Mouse (Mus musculus): Measurements from ENCODE around the gene Nucb1. TPM values are rescaled to one million over a fixed set of nuclear protein-coding genes. Genes with fewer than 3 reads are reported as not detected.
A peak's percentile ranks its signal among the peaks of the same experiment; 100 is the strongest.

Gene Nucb1
- polyA plus RNA-seq, 1 experiment from 2014 or later: 251 TPM

GRCm38 (mm10) chr7:45454971-45455370 is 55.2 kb downstream of the Nucb1 start:
- peaks cover 10% of the 10 kb centered on the region for H3K4me1 ChIP-seq (ENCODE audit: control insufficient read depth, insufficient read depth, low read length)
- peaks cover 17% of the 10 kb centered on the region for H3K36me3 ChIP-seq (ENCODE audit: control insufficient read depth, insufficient read depth, low read length)
- H3K27ac ChIP-seq (ENCODE audit: low read length): no peak overlapping the region
- no peaks in the 10 kb centered on the region for H3K9me3 ChIP-seq (ENCODE audit: control insufficient read depth, low read length)
- H3K9ac ChIP-seq (ENCODE audit: low read depth, low read length): no peak overlapping the region
- H3K4me2 ChIP-seq (ENCODE audit: low read depth, low read length): no peak overlapping the region
- ATAC-seq: no peak
- 88% methylated on average over 15 of the region's 15 CpGs for WGBS
- H3K4me3 ChIP-seq (ENCODE audit: low read length): no peak overlapping the region
- H3K27me3 ChIP-seq (replicated peaks; ENCODE audit: control insufficient read depth, insufficient read depth, low read length): no peaks in the 10 kb centered on the region

DNA sequence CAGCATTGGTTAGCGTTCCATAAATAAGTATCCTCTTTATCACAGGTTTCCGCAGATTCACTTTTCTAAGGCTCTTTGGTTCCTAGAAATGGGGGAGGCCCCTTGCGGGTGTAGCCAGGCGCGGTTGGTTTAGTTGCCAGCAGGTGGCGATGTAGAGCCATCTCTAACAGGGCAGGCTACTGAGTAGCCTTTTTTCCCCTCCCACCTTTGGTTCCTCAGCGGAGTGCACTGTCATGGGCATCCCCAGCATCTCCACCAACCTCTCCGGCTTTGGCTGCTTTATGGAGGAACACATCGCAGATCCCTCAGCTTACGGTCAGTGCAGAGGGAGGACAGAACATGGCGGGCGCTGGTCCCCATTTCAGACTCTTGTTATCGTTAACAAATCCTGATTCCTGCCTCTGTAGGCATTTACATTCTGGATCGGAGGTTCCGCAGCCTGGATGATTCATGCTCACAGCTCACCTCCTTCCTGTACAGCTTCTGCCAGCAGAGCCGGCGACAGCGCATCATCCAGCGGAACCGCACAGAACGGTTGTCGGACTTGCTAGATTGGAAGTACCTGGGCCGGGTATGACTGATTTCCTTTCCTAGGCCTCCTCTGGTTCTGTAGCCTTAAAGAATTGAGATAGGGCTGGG is 58.7 kb downstream of the Nucb1 start:
- 60% methylated on average over 23 of the region's 23 CpGs for WGBS
- ATAC-seq: peak; percentile 82
- no peaks in the 10 kb centered on the region for H3K27me3 ChIP-seq (replicated peaks; ENCODE audit: control insufficient read depth, insufficient read depth, low read length)
- H3K9me3 ChIP-seq (ENCODE audit: control insufficient read depth, low read length): no peaks in the 10 kb centered on the region
- no peak overlapping the region for H3K27ac ChIP-seq (ENCODE audit: low read length)
- H3K36me3 ChIP-seq (ENCODE audit: control insufficient read depth, insufficient read depth, low read length): peaks cover 10% of the 10 kb centered on the region
- H3K4me2 ChIP-seq (ENCODE audit: low read depth, low read length): no peak overlapping the region
- no peaks in the 10 kb centered on the region for H3K4me1 ChIP-seq (ENCODE audit: control insufficient read depth, insufficient read depth, low read length)
- no peak overlapping the region for H3K9ac ChIP-seq (ENCODE audit: low read depth, low read length)
- H3K4me3 ChIP-seq (ENCODE audit: low read length): no peak overlapping the region

DNA sequence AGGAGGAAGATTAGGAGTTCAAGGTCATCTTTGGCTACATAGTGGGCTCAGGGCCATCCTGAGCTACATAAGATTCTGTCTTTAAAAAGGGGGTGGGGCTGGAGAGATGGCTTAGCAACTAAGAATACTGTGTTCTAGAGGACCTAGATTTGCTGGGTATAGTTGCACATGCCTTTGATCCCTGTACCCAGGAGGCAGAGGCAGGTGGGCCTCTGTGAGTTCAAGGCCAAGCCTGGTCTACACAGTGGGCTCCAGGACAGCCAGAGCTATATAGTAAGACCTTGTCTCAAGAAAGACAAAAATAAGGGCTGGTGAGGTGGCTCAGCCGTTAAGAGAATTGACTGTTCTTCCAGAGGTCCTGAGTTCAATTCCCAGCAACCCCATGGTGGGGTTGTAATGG is 60.2 kb downstream of the Nucb1 start:
- no peak overlapping the region for H3K4me3 ChIP-seq (ENCODE audit: low read length)
- H3K9me3 ChIP-seq (ENCODE audit: control insufficient read depth, low read length): no peaks in the 10 kb centered on the region
- H3K9ac ChIP-seq (ENCODE audit: low read depth, low read length): no peak overlapping the region
- no peaks in the 10 kb centered on the region for H3K4me1 ChIP-seq (ENCODE audit: control insufficient read depth, insufficient read depth, low read length)
- no peak overlapping the region for H3K27ac ChIP-seq (ENCODE audit: low read length)
- no peak for ATAC-seq
- H3K27me3 ChIP-seq (replicated peaks; ENCODE audit: control insufficient read depth, insufficient read depth, low read length): no peaks in the 10 kb centered on the region
- H3K4me2 ChIP-seq (ENCODE audit: low read depth, low read length): no peak overlapping the region
- 0 out of 2 replicates have a peak, but pooled peaks cover 4% of the 10 kb centered on the region for H3K36me3 ChIP-seq (ENCODE audit: control insufficient read depth, insufficient read depth, low read length)
- 96% methylated on average over 1 of the region's 1 CpGs for WGBS

GRCm38 (mm10) chr7:45447325-45447990 is 62.7 kb downstream of the Nucb1 start:
- Histone ChIP-seq H3K4me1 (ENCODE audit: control insufficient read depth, insufficient read depth, low read length) (no peaks in the 10 kb centered on the region), H3K27ac (ENCODE audit: low read length) (no peak overlapping the region), H3K4me3 (ENCODE audit: low read length) (no peak overlapping the region), H3K27me3 (replicated peaks; ENCODE audit: control insufficient read depth, insufficient read depth, low read length) (no peaks in the 10 kb centered on the region), H3K9ac (ENCODE audit: low read depth, low read length) (no peak overlapping the region), H3K4me2 (ENCODE audit: low read depth, low read length) (no peak overlapping the region), H3K36me3 (ENCODE audit: control insufficient read depth, insufficient read depth, low read length) (peaks cover 7% of the 10 kb centered on the region; the same call in 1 of the 2 replicates), H3K9me3 (ENCODE audit: control insufficient read depth, low read length) (no peaks in the 10 kb centered on the region)
- 39% methylated on average over 11 of the region's 11 CpGs for WGBS
- peak; percentile 37; the same call in 1 of the 2 replicates for ATAC-seq

DNA sequence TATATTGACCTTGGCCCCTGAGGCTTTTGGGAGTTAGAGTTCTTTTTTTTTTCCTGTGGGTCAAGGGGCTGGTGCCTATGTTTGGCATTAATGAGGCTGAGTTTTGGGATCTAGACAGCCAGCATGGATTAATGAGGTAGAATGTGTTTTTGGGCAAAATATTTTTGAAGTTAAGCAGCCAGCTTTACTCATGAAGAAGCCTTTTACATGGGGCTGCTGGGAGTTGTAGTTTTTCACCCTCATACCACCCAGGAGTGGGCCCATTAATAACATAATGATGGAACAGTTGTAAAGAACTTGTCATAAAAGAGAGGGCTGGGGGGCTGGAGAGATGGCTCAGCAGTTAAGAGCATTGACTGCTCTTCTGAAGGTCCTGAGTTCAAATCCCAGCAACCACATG is 63.6 kb downstream of the Nucb1 start:
- Histone ChIP-seq H3K4me3 (ENCODE audit: low read length) (no peak overlapping the region), H3K27ac (ENCODE audit: low read length) (no peak overlapping the region), H3K9me3 (ENCODE audit: control insufficient read depth, low read length) (no peaks in the 10 kb centered on the region), H3K4me2 (ENCODE audit: low read depth, low read length) (no peak overlapping the region), H3K36me3 (ENCODE audit: control insufficient read depth, insufficient read depth, low read length) (peaks cover 7% of the 10 kb centered on the region; the same call in 1 of the 2 replicates), H3K9ac (ENCODE audit: low read depth, low read length) (no peak overlapping the region), H3K4me1 (ENCODE audit: control insufficient read depth, insufficient read depth, low read length) (no peaks in the 10 kb centered on the region), H3K27me3 (replicated peaks; ENCODE audit: control insufficient read depth, insufficient read depth, low read length) (no peaks in the 10 kb centered on the region)
- ATAC-seq: no peak

- Histone ChIP-seq H3K4me3 (ENCODE audit: low read length) (no peak overlapping the region), H3K9ac (ENCODE audit: low read depth, low read length) (no peak overlapping the region), H3K9me3 (ENCODE audit: control insufficient read depth, low read length) (no peaks in the 10 kb centered on the region), H3K36me3 (ENCODE audit: control insufficient read depth, insufficient read depth, low read length) (peaks cover 7% of the 10 kb centered on the region; the same call in 1 of the 2 replicates), H3K27ac (ENCODE audit: low read length) (no peak overlapping the region), H3K4me2 (ENCODE audit: low read depth, low read length) (no peak overlapping the region), H3K27me3 (replicated peaks; ENCODE audit: control insufficient read depth, insufficient read depth, low read length) (no peaks in the 10 kb centered on the region), H3K4me1 (ENCODE audit: control insufficient read depth, insufficient read depth, low read length) (no peaks in the 10 kb centered on the region)
- ATAC-seq: no peak
- 78% methylated on average over 22 of the region's 22 CpGs for WGBS
Observed at GRCm38 (mm10) chr7:45443526-45444420, 66.4 kb downstream of the Nucb1 start.

Small RNAs within 50 kb of the gene (microRNA-seq; reads per million reads assigned to microRNA genes)
- not detected for gene Gm22133

Other genes with a start within 250 kb of the Nucb1 start
- gene Slc6a21, start 232.9 kb downstream of the Nucb1 start, polyA plus RNA-seq (2015; fragmentation: Nextera tagmentation; extraction: Ambion mirVana): not detected in 2 replicates
- 33.4 and 36.3 TPM in 2 replicates for gene Trpm4, start 176.6 kb downstream of the Nucb1 start, polyA plus RNA-seq (2015; fragmentation: Nextera tagmentation; extraction: Ambion mirVana)
- 0.86 and 1.4 TPM in 2 replicates for gene Hrc, start 175.1 kb downstream of the Nucb1 start, polyA plus RNA-seq (2015; fragmentation: Nextera tagmentation; extraction: Ambion mirVana)
- gene Ppfia3, start 143.4 kb downstream of the Nucb1 start, polyA plus RNA-seq (2015; fragmentation: Nextera tagmentation; extraction: Ambion mirVana): 10.3 and 12.0 TPM in 2 replicates
- gene Lin7b, start 139.8 kb downstream of the Nucb1 start, polyA plus RNA-seq (2015; fragmentation: Nextera tagmentation; extraction: Ambion mirVana): 1.2 and 2.7 TPM in 2 replicates
- 139 and 150 TPM in 2 replicates for gene Snrnp70, start 114.7 kb downstream of the Nucb1 start, polyA plus RNA-seq (2015; fragmentation: Nextera tagmentation; extraction: Ambion mirVana)
- 0.11 TPM in 1 of 2 replicates, not detected in the other for gene Kcna7, start 104.8 kb downstream of the Nucb1 start, polyA plus RNA-seq (2015; fragmentation: Nextera tagmentation; extraction: Ambion mirVana)
- 1.4 and 1.8 TPM in 2 replicates for gene Ntf5, start 96.7 kb downstream of the Nucb1 start, polyA plus RNA-seq (2015; fragmentation: Nextera tagmentation; extraction: Ambion mirVana)
- gene Lhb, start 89.6 kb downstream of the Nucb1 start, polyA plus RNA-seq (2015; fragmentation: Nextera tagmentation; extraction: Ambion mirVana): 0.28 TPM in 1 of 2 replicates, not detected in the other
- 49.4 and 53.1 TPM in 2 replicates for gene Gys1, start 75.6 kb downstream of the Nucb1 start, polyA plus RNA-seq (2015; fragmentation: Nextera tagmentation; extraction: Ambion mirVana)
- gene Ruvbl2, start 72.3 kb downstream of the Nucb1 start, polyA plus RNA-seq (2015; fragmentation: Nextera tagmentation; extraction: Ambion mirVana): 121 and 134 TPM in 2 replicates
- gene Ftl1, start 50.5 kb downstream of the Nucb1 start, polyA plus RNA-seq (2015; fragmentation: Nextera tagmentation; extraction: Ambion mirVana): 7,117 and 7,555 TPM in 2 replicates
- 178 and 185 TPM in 2 replicates for gene Bax, start 43.5 kb downstream of the Nucb1 start, polyA plus RNA-seq (2015; fragmentation: Nextera tagmentation; extraction: Ambion mirVana)
- 0.78 and 0.93 TPM in 2 replicates for gene Tulp2, start 28.5 kb downstream of the Nucb1 start, polyA plus RNA-seq (2015; fragmentation: Nextera tagmentation; extraction: Ambion mirVana)
- not detected in 2 replicates for gene Gm45808, start 23.6 kb downstream of the Nucb1 start, polyA plus RNA-seq (2015; fragmentation: Nextera tagmentation; extraction: Ambion mirVana)
- 1.9 and 2.2 TPM in 2 replicates for gene Dhdh, start 21.6 kb downstream of the Nucb1 start, polyA plus RNA-seq (2015; fragmentation: Nextera tagmentation; extraction: Ambion mirVana)
- 17.3 and 19.1 TPM in 2 replicates for gene Ppp1r15a, start 15.9 kb upstream of the Nucb1 start, polyA plus RNA-seq (2015; fragmentation: Nextera tagmentation; extraction: Ambion mirVana)
- 1.4 and 1.6 TPM in 2 replicates for gene Plekha4, start 15.9 kb upstream of the Nucb1 start, polyA plus RNA-seq (2015; fragmentation: Nextera tagmentation; extraction: Ambion mirVana)
- 2.9 and 3.3 TPM in 2 replicates for gene Hsd17b14, start 44.5 kb upstream of the Nucb1 start, polyA plus RNA-seq (2015; fragmentation: Nextera tagmentation; extraction: Ambion mirVana)
- gene Bcat2, start 59.7 kb upstream of the Nucb1 start, polyA plus RNA-seq (2015; fragmentation: Nextera tagmentation; extraction: Ambion mirVana): 59.9 and 65.4 TPM in 2 replicates
- 0.23 TPM in 1 of 2 replicates, not detected in the other for gene Fgf21, start 105.1 kb upstream of the Nucb1 start, polyA plus RNA-seq (2015; fragmentation: Nextera tagmentation; extraction: Ambion mirVana)
- 0.48 and 0.61 TPM in 2 replicates for gene Fut1, start 106.9 kb upstream of the Nucb1 start, polyA plus RNA-seq (2015; fragmentation: Nextera tagmentation; extraction: Ambion mirVana)
- 0.07 and 0.15 TPM in 2 replicates for gene Izumo1, start 111.4 kb upstream of the Nucb1 start, polyA plus RNA-seq (2015; fragmentation: Nextera tagmentation; extraction: Ambion mirVana)
- 3.4 and 4.4 TPM in 2 replicates for gene Rasip1, start 117.1 kb upstream of the Nucb1 start, polyA plus RNA-seq (2015; fragmentation: Nextera tagmentation; extraction: Ambion mirVana)
- gene Mamstr, start 129.6 kb upstream of the Nucb1 start, polyA plus RNA-seq (2015; fragmentation: Nextera tagmentation; extraction: Ambion mirVana): 5.0 and 6.3 TPM in 2 replicates
- gene Fut2, start 156.0 kb upstream of the Nucb1 start, polyA plus RNA-seq (2015; fragmentation: Nextera tagmentation; extraction: Ambion mirVana): 18.4 and 21.7 TPM in 2 replicates
- gene Ntn5, start 173.6 kb upstream of the Nucb1 start, polyA plus RNA-seq (2015; fragmentation: Nextera tagmentation; extraction: Ambion mirVana): 0.34 and 0.53 TPM in 2 replicates
- gene Sec1, start 184.0 kb upstream of the Nucb1 start, polyA plus RNA-seq (2015; fragmentation: Nextera tagmentation; extraction: Ambion mirVana): 1.9 and 2.7 TPM in 2 replicates
- gene Car11, start 189.4 kb upstream of the Nucb1 start, polyA plus RNA-seq (2015; fragmentation: Nextera tagmentation; extraction: Ambion mirVana): 4.1 and 5.3 TPM in 2 replicates
- gene Dbp, start 194.7 kb upstream of the Nucb1 start, polyA plus RNA-seq (2015; fragmentation: Nextera tagmentation; extraction: Ambion mirVana): 2.3 and 3.2 TPM in 2 replicates
- 1,070 and 1,157 TPM in 2 replicates for gene Rpl18, start 205.1 kb upstream of the Nucb1 start, polyA plus RNA-seq (2015; fragmentation: Nextera tagmentation; extraction: Ambion mirVana)
- gene Sphk2, start 207.6 kb upstream of the Nucb1 start, polyA plus RNA-seq (2015; fragmentation: Nextera tagmentation; extraction: Ambion mirVana): 55.6 and 59.2 TPM in 2 replicates
- 30.9 and 34.2 TPM in 2 replicates for gene Fam83e, start 210.8 kb upstream of the Nucb1 start, polyA plus RNA-seq (2015; fragmentation: Nextera tagmentation; extraction: Ambion mirVana)
- 0.86 and 1.0 TPM in 2 replicates for gene Spaca4, start 215.4 kb upstream of the Nucb1 start, polyA plus RNA-seq (2015; fragmentation: Nextera tagmentation; extraction: Ambion mirVana)